Mouse (Mus musculus) cerebellum, postnatal 10 days (tissue): ENCODE data around the gene 1700084M14Rik.
"Not testable (repeated sequence)": the region's sequence is repeated elsewhere in the genome, so short reads cannot be mapped to it uniquely, and the experiment has no call there.

Experiments used
- DNase-seq, 2 experiments: peaks; one replicate each; pipeline ENCODE4 v3.0.0; 2021; ENCODE audit warnings: mixed read lengths in 2 of 2

Gene 1700084M14Rik

DNA sequence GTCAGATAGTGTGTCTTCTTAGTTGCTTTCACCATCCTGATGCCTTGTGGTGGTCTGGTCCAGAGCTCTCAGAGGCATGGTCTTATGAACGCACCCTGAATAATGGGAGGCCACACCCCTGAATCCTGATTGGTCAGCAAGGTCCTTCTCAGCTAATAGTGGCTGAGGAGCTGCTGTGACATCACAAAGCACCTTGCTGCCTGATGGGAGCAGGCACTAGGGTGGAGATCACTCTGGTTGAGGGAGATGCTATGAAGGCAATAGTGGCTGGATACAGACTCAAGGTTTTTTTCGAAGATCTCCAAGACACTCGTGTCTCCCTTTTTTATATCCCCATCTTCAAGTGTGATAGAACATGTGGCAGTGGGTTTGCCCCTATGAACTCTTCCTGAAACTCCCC lies at the start of gene 1700084M14Rik:
Gene 1700084M14Rik, minus strand, starts transcription at position 101 of the 400 bp plus-strand sequence.
- DNase-seq, result not testable (repeated sequence)
